Mouse (Mus musculus) adrenal gland, adult 2 months (tissue): ENCODE measurements around the gene Fkbp9. TPM values are rescaled to one million over a fixed set of nuclear protein-coding genes. Genes with fewer than 3 reads are reported as not detected.
"Not testable (repeated sequence)": the region's sequence is repeated elsewhere in the genome, so short reads cannot be mapped to it uniquely, and the experiment has no call there.

Experiments
- DNase-seq: peaks from one replicate; pipeline ENCODE4 v3.0.0; 2021
- polyA plus RNA-seq: library from polyadenylated mRNA; depleted of rRNA; stranded (reverse); fragments of >200 nt; gene quantifications from 2 replicates; pipeline ENCODE4 v1.2.3, GENCODE M21; 2012
- total RNA-seq, 2 experiments: library from RNA; stranded (reverse); gene quantifications; 2 replicates each; pipeline ENCODE4 v1.2.3; 2021

The Fkbp9 gene
- total and polyA plus RNA-seq, 3 experiments: 33.5 to 87.1 (median 53.9) TPM

- DNase-seq: no peak
Measured at GRCm38 (mm10) chr6:56837621-56838020, 5.8 kb downstream of the Fkbp9 start.

- DNase-seq: no peak
Measured at GRCm38 (mm10) chr6:56843229-56843628, 11.4 kb downstream of the Fkbp9 start.

GRCm38 (mm10) chr6:56844365-56844764 lies 12.5 kb downstream of the Fkbp9 start:
- DNase-seq: no peak

- no peak for DNase-seq
Measured at GRCm38 (mm10) chr6:56848974-56849373, 17.1 kb downstream of the Fkbp9 start.

- no peak for DNase-seq
Measured at GRCm38 (mm10) chr6:56850315-56850714, 18.5 kb downstream of the Fkbp9 start.

GRCm38 (mm10) chr6:56854803-56855202 lies 22.9 kb downstream of the Fkbp9 start:
- DNase-seq: no peak

GRCm38 (mm10) chr6:56856748-56857147 lies 24.9 kb downstream of the Fkbp9 start:
- DNase-seq: no peak

- no peak for DNase-seq
Measured at GRCm38 (mm10) chr6:56860205-56860848, 28.5 kb downstream of the Fkbp9 start.

- not testable (repeated sequence) for DNase-seq
Measured at GRCm38 (mm10) chr6:56866899-56867298, 35.0 kb downstream of the Fkbp9 start.

- no peak for DNase-seq
Measured at GRCm38 (mm10) chr6:56868565-56868964, 36.7 kb downstream of the Fkbp9 start.

GRCm38 (mm10) chr6:56870027-56870426 lies 38.2 kb downstream of the Fkbp9 start:
- no peak for DNase-seq

GRCm38 (mm10) chr6:56876870-56877269 lies 45.0 kb downstream of the Fkbp9 start:
- DNase-seq: no peak

- DNase-seq: no peak
Measured at GRCm38 (mm10) chr6:56877985-56878384, 46.1 kb downstream of the Fkbp9 start.

GRCm38 (mm10) chr6:56879352-56879955 lies 47.6 kb downstream of the Fkbp9 start:
- DNase-seq: no peak

- peak; percentile 59 for DNase-seq
Measured at GRCm38 (mm10) chr6:56888561-56888960, 56.7 kb downstream of the Fkbp9 start.

GRCm38 (mm10) chr6:56890762-56891161 lies 58.9 kb downstream of the Fkbp9 start:
- no peak for DNase-seq

- DNase-seq: no peak
Measured at GRCm38 (mm10) chr6:56899601-56900000, 67.7 kb downstream of the Fkbp9 start.

- no peak for DNase-seq
Measured at GRCm38 (mm10) chr6:56901336-56901735, 69.5 kb downstream of the Fkbp9 start.

- peak; percentile 80 for DNase-seq
Measured at GRCm38 (mm10) chr6:56901824-56902386, 70.0 kb downstream of the Fkbp9 start.

GRCm38 (mm10) chr6:56902606-56903520 lies 71.0 kb downstream of the Fkbp9 start:
- DNase-seq: no peak

GRCm38 (mm10) chr6:56903831-56904230 lies 72.0 kb downstream of the Fkbp9 start:
- no peak for DNase-seq

- DNase-seq: no peak
Measured at GRCm38 (mm10) chr6:56904330-56904729, 72.5 kb downstream of the Fkbp9 start.

GRCm38 (mm10) chr6:56904982-56905381 lies 73.1 kb downstream of the Fkbp9 start:
- DNase-seq: no peak
